Mouse (Mus musculus): ENCODE data around the gene Scap. TPM values are rescaled to one million over a fixed set of nuclear protein-coding genes. Genes with fewer than 3 reads are reported as not detected.
"Not testable (repeated sequence)": the region's sequence is repeated elsewhere in the genome, so short reads cannot be mapped to it uniquely, and the experiment has no call there.

Gene Scap
- total RNA-seq, 2 experiments from 2014 or later: 29.6 to 32.0 TPM

DNA sequence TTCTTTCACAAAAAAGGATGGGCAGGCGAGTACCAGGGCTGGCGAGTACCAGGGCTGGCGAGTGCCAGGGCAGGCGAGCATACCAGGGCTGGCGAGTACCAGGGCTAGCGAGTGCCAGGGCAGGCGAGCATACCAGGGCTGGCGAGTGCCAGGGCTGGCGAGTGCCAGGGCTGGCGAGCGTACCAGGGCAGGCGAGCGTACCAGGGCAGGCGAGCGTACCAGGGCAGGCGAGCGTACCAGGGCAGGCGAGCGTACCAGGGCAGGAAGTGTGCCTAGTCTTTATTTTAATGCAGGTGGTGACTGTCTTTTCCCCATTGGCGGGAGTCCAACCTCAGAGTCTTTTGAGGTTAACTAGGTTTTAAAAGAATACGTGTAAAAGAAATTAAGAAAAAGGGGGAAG lies 3.4 kb upstream of the Scap start:
- DNase-seq: no peak
- intact Hi-C loops (cut with DNase I): no loop called here

DNA sequence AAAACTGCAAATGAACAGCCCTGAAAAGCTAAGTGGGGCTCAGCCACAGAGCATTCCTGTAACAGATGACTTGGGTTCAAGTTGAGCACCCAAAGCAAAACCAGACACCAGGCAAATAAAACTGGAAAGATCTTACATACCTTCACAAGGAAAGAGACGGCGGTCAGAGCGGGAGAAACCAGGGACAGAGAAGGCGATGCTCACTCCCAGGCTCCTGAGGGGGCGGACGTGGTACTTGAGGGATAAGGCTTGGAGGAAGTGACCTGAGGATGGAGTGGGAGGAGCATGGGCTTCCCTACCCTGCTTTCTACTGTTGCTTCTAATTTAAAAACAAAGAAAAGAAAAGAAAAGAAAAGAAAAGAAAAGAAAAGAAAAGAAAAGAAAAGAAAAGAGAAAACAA lies 2.7 kb upstream of the Scap start:
- intact Hi-C loops (cut with DNase I): no loop called here
- no peak for DNase-seq

DNA sequence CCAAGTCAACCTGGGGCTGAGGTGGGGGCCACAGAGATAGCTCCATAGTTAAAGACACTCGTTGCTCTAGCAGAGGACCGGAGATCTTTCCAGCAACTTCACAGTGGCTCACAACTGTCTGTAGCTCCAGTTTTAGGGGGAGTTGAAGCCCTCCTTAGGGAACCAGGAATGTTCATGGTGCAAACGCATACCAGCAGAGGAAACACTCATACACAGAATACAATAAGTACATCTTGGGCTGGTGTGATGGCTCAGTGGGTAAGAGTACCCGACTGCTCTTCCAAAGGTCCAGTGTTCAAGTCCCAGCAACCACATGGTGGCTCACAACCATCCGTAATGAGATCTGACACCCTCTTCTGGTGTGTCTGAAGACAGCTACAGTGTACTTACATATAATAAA lies 2.2 kb upstream of the Scap start:
- DNase-seq: not testable (repeated sequence)

GRCm38 (mm10) chr9:110333896-110334259 lies 790 bp downstream of the Scap start:
- intact Hi-C loops (cut with DNase I): loop anchor here (2.0 kb wide), 2 partner anchors 29 to 73 kb away; partner anchors contain the start of gene Elp6
- no peak for DNase-seq

More for the DNA sequence above, 2.2 kb upstream of the Scap start:
- intact Hi-C loops (cut with DNase I): not testable (repeated sequence)

DNA sequence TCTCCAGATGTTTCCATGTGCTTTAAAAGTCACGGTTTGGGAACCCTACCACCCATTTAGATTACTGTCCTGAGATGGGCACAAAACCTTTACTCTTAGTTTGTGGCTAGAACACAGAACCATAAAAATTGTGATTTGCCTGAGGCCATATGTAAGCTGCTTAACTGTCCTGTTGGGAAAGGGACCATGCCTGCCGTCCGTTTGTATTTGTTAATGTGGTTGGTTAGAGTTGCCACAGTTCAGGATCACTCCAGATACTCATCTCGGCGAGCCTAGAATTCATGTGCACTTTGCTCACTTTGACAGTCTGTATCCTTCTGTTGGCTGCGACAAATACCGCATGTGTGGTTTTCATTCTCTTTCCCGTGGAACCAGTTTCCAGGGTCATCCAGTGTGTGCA lies 1.8 kb downstream of the Scap start:
- intact Hi-C loops (cut with DNase I): no loop called here
- no peak for DNase-seq

DNA sequence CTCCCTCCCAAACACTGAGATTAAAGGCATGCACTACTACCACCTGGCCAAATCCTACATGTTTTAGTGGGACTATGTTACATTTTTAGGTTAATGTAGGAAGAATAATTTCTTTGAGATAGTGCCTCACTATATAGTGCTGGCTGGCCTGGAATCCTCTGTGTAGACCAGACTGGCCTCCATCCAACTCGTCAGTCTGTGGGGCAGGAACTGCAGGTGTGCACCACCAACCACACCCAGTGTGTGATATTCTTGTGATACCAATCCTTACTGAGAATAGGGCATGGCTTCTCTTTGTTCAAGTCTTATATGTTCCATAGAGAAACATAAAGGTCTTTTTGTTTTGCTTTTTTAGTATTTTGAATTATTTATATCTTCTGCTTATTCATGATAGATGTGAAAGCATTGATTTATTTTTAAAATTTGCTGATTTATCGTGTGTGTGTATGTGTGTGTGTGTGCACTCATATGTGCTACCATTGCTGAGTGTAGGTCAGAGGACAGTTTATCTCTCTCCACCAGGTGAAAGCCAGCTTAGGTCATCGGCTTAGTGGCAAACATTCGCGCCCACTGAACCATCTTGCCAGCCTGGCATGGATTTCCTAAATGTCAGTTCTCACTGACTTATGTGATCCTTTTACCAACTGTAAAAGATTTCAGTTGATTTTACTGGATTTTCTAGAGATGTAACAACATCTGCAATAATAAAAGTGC lies 7.1 kb downstream of the Scap start:
- intact Hi-C loops (cut with DNase I): no loop called here
- DNase-seq: no peak

- no peak for DNase-seq
- intact Hi-C loops (cut with DNase I): no loop called here
Observed at GRCm38 (mm10) chr9:110342008-110342407, 8.9 kb downstream of the Scap start.

DNA sequence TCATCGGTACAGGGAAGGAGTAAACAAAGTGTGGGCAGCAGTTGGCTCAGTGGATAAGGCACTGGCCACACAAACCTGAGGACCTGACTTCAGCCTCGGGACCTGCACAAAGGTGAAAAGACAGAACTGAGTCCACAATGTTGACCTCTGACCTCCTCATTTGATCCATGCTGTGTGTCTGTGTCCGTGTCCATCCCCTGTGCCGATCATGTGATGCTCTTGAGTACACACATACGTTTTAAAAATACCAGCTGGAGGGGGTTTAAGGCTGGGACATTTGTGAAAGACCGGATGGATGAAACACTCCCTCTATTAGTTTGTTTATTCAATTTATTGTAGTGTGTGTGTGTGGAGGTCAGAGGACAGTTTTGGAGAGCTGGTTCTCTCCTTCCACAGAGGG lies 10.7 kb downstream of the Scap start:
- DNase-seq: no peak
- intact Hi-C loops (cut with DNase I): no loop called here

DNA sequence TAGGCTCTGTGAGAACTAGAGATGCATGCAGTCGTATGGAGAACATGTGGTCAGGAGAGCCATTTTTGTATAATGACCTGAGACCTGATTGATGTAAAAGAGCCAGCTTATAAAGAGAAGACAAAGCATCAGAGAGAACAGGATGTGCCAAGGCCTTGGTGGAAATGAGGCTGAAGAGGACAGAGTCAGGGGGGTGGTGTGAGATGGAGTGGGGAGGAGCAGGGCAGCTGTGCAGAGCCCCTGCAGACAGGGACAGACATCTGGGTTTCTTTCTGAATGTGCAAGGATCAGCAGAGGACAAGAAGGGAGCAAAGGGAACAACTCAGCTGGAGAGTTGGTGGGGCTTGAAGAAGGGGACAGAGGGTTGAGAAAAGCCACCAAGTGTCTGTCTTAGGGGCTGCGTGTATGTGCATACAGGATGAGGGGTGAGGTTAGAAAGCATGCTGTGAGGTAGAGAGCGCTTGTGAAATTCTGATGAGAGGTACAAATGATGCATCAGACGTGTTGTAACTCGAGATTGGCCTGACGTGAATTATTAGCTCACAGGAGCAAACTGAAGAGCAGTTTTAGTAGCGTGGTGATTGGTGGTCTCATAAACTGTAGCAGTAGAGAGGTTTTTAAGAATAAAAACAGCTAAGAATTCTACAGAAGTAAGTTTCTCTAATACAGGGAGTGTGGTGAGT lies 12.1 kb downstream of the Scap start:
- intact Hi-C loops (cut with DNase I): no loop called here
- DNase-seq: no peak

DNA sequence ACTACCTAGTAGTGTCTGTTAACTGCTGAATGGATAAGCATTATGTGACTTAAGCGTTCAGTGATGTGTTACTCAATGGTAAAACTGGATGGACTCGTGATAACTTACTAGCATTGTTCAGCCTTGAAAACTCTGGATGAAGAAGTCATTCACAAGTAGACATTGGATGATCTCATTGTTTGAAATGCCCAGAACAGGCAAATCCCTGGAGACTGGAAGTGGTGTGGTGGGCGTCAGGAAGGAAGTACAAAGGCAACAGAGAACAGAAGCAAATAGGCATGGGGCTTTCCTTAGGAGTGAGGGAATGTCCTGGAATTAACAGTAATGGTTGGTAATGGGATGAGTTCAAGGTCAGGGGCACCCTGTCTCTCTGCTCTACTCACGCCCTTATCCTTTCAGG lies 15.8 kb downstream of the Scap start:
- intact Hi-C loops (cut with DNase I): no loop called here
- DNase-seq: no peak

DNA sequence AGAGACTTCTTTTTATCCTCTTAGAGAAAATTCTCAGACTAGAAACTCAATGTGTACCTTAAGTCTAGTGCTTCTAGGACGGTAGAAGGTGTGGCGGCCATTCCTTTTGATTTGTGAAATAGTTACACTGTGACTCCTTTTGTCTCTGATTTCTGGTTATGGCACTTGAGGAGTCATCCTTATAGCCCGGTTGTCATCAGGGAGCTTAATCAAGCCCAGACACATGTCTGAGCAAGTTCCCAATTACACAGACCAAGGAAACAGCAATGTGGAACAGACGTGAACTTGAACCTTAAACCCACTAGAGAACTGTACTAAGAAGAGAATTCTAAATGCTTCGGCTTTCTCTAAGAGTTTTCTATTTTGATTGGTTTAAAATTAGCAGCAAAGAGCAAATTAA lies 17.1 kb downstream of the Scap start:
- no peak for DNase-seq
- intact Hi-C loops (cut with DNase I): no loop called here

GRCm38 (mm10) chr9:110350612-110351011 lies 17.5 kb downstream of the Scap start:
- no peak for DNase-seq
- intact Hi-C loops (cut with DNase I): no loop called here

GRCm38 (mm10) chr9:110351350-110351749 lies 18.3 kb downstream of the Scap start:
- intact Hi-C loops (cut with DNase I): no loop called here
- no peak for DNase-seq

GRCm38 (mm10) chr9:110351932-110352632 lies 19.0 kb downstream of the Scap start:
- intact Hi-C loops (cut with DNase I): no loop called here
- DNase-seq: no peak

- intact Hi-C loops (cut with DNase I): no loop called here
Observed at GRCm38 (mm10) chr9:110358341-110358740, 25.3 kb downstream of the Scap start.

GRCm38 (mm10) chr9:110361299-110361698 lies 28.2 kb downstream of the Scap start:
- intact Hi-C loops (cut with DNase I): no loop called here
- no peak for DNase-seq

More at GRCm38 (mm10) chr9:110358341-110358740, 25.3 kb downstream of the Scap start:
- no peak for DNase-seq

DNA sequence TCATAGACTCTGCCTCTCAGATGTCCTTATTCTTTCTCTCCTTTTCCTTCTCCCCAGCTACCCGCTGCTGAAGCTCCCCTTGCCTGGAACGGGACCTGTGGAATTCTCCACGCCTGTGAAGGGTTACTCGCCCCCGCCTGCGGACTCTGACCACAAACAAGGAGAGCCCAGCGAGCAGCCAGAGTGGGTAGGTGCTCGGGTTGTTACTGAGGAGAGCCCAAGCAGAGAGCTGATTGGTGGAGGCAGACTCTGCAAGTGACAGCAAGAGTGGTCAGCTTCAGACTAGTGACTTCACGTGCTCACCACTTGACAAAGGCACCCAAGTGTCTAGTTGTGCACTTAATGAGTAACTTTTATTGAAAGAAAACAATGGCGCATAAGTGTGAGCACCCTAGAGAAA lies 29.2 kb downstream of the Scap start:
- DNase-seq: no peak
- intact Hi-C loops (cut with DNase I): no loop called here

DNA sequence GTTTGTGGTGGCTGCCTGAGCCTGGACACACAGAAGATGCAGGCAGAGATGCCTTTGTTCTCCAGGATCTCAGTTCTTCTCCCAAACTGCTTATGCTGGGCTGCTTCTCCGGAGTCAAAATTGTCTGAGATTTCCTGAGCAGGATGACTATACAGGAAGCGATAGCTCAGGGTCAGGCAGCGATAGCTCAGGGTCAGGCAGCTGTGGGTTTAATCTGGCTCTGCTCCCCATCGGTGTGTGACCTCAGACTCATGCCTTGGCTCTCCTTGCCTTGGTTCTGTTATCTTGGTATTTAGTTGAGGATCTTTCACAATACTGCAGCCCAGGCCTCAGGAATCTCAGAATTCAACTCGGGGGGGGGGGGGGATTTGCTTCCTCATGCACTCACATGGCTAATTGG lies 33.7 kb downstream of the Scap start:
- no peak for DNase-seq
- intact Hi-C loops (cut with DNase I): no loop called here

DNA sequence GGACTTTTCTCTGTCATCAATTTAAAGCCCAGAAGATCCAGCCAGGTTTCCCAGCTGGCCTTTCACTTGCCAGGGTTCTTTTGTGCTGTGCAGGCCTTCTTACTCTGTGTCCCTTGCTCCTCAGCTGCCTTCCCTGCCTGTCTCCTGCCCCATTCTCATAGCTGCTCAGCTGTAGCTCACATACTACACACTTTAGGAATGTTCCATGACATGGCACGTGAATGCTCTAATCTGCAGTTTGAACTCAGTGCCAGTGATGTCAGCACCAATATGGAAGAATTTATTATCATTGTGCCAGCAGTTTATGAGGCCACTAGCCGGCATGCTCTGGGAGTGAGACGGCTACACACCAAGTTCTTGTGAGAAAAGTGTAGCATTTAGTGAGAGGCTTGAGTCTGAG lies 36.8 kb downstream of the Scap start:
- intact Hi-C loops (cut with DNase I): no loop called here

DNA sequence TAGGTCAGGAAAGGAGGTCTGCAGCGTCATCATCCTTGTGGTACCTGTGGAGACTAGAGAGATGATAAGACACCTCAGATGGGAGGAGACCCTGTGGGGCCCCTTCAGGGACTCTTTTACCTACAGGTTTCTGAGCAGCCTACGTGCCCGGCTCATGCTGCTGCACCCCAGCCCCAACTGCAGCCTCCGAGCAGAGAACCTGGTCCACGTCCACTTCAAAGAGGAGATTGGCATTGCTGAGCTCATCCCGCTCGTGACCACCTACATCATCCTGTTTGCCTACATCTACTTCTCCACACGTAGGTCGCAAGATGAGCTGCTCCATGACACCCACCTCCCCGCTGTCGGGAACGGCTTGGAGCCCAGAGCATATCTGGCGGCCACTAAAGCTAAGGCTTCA lies 40.8 kb downstream of the Scap start:
- intact Hi-C loops (cut with DNase I): no loop called here
- DNase-seq: no peak

More for the DNA sequence above, 36.8 kb downstream of the Scap start:
- no peak for DNase-seq

DNA sequence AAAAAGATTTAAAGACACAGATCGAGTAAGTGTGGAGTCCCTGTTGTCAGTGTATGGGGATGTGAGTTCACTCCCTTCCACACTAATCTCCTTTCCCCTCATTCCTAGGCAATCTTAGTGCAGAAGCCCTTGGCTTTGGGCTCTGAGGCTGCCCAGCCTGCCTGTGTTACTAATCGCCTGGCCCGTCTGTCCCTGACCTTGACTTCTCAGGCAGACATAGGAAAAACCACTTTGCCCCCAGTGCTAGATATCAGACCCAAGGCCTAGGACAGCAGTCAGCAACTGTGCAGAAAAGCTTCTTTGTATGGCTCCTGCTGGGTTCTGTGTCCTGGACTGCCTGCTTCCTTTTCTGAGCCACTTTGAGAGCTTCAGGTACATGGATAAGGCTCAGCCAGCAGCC lies 42.6 kb downstream of the Scap start:
- no peak for DNase-seq
- intact Hi-C loops (cut with DNase I): no loop called here

- DNase-seq; intact Hi-C loops (cut with DNase I): not testable (repeated sequence)
Observed at GRCm38 (mm10) chr9:110377655-110378054, 44.6 kb downstream of the Scap start.
